Mouse (Mus musculus) granulocyte monocyte progenitor cell, adult 5-6 weeks (primary cell): ENCODE results near the gene Tomm34. TPM values are rescaled to one million over a fixed set of nuclear protein-coding genes. Genes with fewer than 3 reads are reported as not detected.

Experiments
- ATAC-seq: replicated peaks from 2 replicates; pipeline ENCODE4 v1.8.0; 2016; ENCODE audit warnings: mild to moderate bottlenecking, moderate TSS enrichment, inconsistent platforms; ENCODE audit not compliant: poor library complexity, severe bottlenecking
- total RNA-seq, 2 experiments: library from RNA; stranded (forward) in 1 of 2; stranded (reverse) in 1 of 2; fragments of 200-712, 200-1000 nt in 1 of 2; fragments of >200 nt in 1 of 2; fragmentation: Nextera tagmentation in 1 of 2; gene quantifications; 2 replicates each; pipeline ENCODE4 v1.2.3; 2014 to 2017

Gene Tomm34
- total RNA-seq, 2 experiments from 2014 or later, result 51.4 to 64.2 TPM

- no peak for ATAC-seq
These were observed 51.0 kb downstream of the Tomm34 start for GRCm38 (mm10) chr2:164019943-164020342.

- ATAC-seq, result peak; percentile 32; the same call in 1 of the 2 replicates
These were observed 52.1 kb downstream of the Tomm34 start for GRCm38 (mm10) chr2:164018910-164019309.

- ATAC-seq, result no peak
These were observed 55.7 kb downstream of the Tomm34 start for GRCm38 (mm10) chr2:164015304-164015703.

- peak; percentile 70 for ATAC-seq
These were observed 60.0 kb downstream of the Tomm34 start for GRCm38 (mm10) chr2:164010944-164011343.

DNA sequence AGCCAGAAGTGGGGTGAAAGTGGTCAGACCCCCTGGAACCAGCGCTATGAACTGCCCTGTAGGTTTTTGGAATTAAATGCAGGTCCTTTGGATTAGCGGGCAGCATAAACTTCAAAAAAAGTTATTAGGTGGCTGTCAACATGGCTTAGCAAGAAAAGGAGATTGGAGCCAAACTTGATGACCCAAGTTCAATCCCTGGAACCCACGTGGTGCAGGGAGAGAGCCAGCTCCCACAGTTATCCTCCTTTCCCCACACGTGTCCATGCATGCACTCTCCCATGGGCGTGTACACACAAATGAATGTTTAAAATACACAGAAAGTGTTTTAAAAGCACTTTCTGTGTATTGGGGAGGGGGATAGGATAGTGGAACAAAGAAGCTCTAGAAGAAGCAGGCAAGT is 60.5 kb downstream of the Tomm34 start:
- no peak for ATAC-seq

GRCm38 (mm10) chr2:164009227-164009626 is 61.7 kb downstream of the Tomm34 start:
- ATAC-seq, result peak; percentile 55

DNA sequence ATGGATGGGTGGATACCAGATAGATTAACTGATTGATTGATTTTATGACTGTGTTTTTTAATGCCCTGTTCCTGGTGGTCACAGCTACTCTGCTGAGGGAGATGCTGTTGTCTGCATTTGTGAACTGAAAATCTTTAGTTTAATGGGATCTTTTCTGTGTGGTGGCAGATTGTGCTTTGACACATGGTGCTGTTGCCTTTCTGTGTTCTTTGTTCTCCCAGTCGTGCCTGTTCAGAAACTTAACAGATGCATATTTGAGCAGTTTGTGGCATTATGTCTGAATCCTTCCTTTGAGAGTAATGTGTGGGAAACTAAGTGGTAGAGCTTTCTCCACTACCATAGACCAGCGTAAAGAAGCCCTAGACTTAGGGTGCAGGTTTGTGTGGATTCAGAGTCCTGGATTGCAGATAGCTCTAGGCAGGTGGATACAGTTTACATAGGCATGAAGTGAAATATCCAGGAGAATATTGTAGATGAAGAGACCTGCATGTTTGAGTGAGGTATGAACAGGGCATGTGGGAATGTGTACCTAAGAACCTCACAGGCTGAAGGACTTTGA is 62.9 kb downstream of the Tomm34 start:
- no peak for ATAC-seq

DNA sequence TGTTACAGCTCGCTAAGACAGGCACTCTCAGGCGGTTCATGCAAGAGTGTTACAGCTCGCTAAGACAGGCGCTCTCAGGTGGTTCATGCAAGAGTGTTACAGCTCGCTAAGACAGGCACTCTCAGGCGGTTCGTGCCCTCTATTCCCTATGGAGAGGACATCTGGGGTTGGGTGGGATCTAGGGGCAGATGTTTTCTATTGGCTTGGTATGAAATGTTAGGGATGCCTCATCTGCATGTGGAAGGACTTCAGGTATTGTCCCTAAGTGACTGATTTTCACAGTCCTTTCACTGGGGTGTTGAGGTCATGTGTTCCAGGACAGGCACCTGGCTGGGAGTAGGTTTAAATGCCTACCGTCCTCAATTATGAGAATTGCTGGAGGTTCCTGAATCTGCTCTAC is 63.4 kb downstream of the Tomm34 start:
- ATAC-seq, result no peak

GRCm38 (mm10) chr2:164006932-164007331 is 64.0 kb downstream of the Tomm34 start:
- ATAC-seq, result peak; percentile 50

GRCm38 (mm10) chr2:164004503-164004902 is 66.5 kb downstream of the Tomm34 start:
- ATAC-seq, result no peak

Other genes with a start within 250 kb of the Tomm34 start
- gene Kcnk15, start 217.5 kb downstream of the Tomm34 start, total RNA-seq (2014; fragmentation: Nextera tagmentation), result not detected in 2 replicates
- not detected in 2 replicates for gene Kcnk15, start 217.5 kb downstream of the Tomm34 start, total RNA-seq (2017)
- gene Rims4, start 152.5 kb downstream of the Tomm34 start, total RNA-seq (2014; fragmentation: Nextera tagmentation), result not detected in 2 replicates
- not detected in 2 replicates for gene Rims4, start 152.5 kb downstream of the Tomm34 start, total RNA-seq (2017)
- gene Ywhab, start 76.2 kb downstream of the Tomm34 start, total RNA-seq (2014; fragmentation: Nextera tagmentation), result 125 and 137 TPM in 2 replicates
- gene Ywhab, start 76.2 kb downstream of the Tomm34 start, total RNA-seq (2017), result 64.1 and 69.6 TPM in 2 replicates
- gene Pabpc1l, start 45.7 kb downstream of the Tomm34 start, total RNA-seq (2014; fragmentation: Nextera tagmentation), result not detected in 2 replicates
- gene Pabpc1l, start 45.7 kb downstream of the Tomm34 start, total RNA-seq (2017), result not detected in 2 replicates
- gene Stk4, start 847 bp downstream of the Tomm34 start, total RNA-seq (2014; fragmentation: Nextera tagmentation), result 132 and 145 TPM in 2 replicates
- 123 and 133 TPM in 2 replicates for gene Stk4, start 847 bp downstream of the Tomm34 start, total RNA-seq (2017)
- gene Kcns1, start 99.9 kb upstream of the Tomm34 start, total RNA-seq (2014; fragmentation: Nextera tagmentation), result 0.41 TPM in 1 of 2 replicates, not detected in the other
- gene Kcns1, start 99.9 kb upstream of the Tomm34 start, total RNA-seq (2017), result 0.26 and 0.60 TPM in 2 replicates
- not detected in 2 replicates for gene Wfdc5, start 111.6 kb upstream of the Tomm34 start, total RNA-seq (2014; fragmentation: Nextera tagmentation)
- not detected in 2 replicates for gene Wfdc5, start 111.6 kb upstream of the Tomm34 start, total RNA-seq (2017)
- gene Wfdc12, start 119.4 kb upstream of the Tomm34 start, total RNA-seq (2014; fragmentation: Nextera tagmentation), result not detected in 2 replicates
- 0.88 TPM in 1 of 2 replicates, not detected in the other for gene Wfdc12, start 119.4 kb upstream of the Tomm34 start, total RNA-seq (2017)
- gene Wfdc15a, start 129.0 kb upstream of the Tomm34 start, total RNA-seq (2014; fragmentation: Nextera tagmentation), result not detected in 2 replicates
- not detected in 2 replicates for gene Wfdc15a, start 129.0 kb upstream of the Tomm34 start, total RNA-seq (2017)
- gene Wfdc15b, start 150.5 kb upstream of the Tomm34 start, total RNA-seq (2014; fragmentation: Nextera tagmentation), result not detected in 2 replicates
- gene Wfdc15b, start 150.5 kb upstream of the Tomm34 start, total RNA-seq (2017), result not detected in 2 replicates
- gene Svs2, start 167.3 kb upstream of the Tomm34 start, total RNA-seq (2014; fragmentation: Nextera tagmentation), result not detected in 2 replicates
- gene Svs2, start 167.3 kb upstream of the Tomm34 start, total RNA-seq (2017), result not detected in 2 replicates
- gene Svs3b, start 185.5 kb upstream of the Tomm34 start, total RNA-seq (2014; fragmentation: Nextera tagmentation), result not detected in 2 replicates
- gene Svs3b, start 185.5 kb upstream of the Tomm34 start, total RNA-seq (2017), result not detected in 2 replicates
- not detected in 2 replicates for gene Svs4, start 207.3 kb upstream of the Tomm34 start, total RNA-seq (2014; fragmentation: Nextera tagmentation)
- not detected in 2 replicates for gene Svs4, start 207.3 kb upstream of the Tomm34 start, total RNA-seq (2017)
- not detected in 2 replicates for gene Svs3a, start 218.1 kb upstream of the Tomm34 start, total RNA-seq (2014; fragmentation: Nextera tagmentation)
- gene Svs3a, start 218.1 kb upstream of the Tomm34 start, total RNA-seq (2017), result not detected in 2 replicates
- gene Svs6, start 245.6 kb upstream of the Tomm34 start, total RNA-seq (2014; fragmentation: Nextera tagmentation), result not detected in 2 replicates
- not detected in 2 replicates for gene Svs6, start 245.6 kb upstream of the Tomm34 start, total RNA-seq (2017)